Mouse (Mus musculus): ENCODE measurements at regions not wholly inside any gene's neighbourhood (a gene's known extent, or its start where the extent isn't known, plus 50 kb on each side); places are given as distances from the start of the nearest gene placed in this dataset.
"Not testable (repeated sequence)": the region's sequence is repeated elsewhere in the genome, so short reads cannot be mapped to it uniquely, and the experiment has no call there.

DNA sequence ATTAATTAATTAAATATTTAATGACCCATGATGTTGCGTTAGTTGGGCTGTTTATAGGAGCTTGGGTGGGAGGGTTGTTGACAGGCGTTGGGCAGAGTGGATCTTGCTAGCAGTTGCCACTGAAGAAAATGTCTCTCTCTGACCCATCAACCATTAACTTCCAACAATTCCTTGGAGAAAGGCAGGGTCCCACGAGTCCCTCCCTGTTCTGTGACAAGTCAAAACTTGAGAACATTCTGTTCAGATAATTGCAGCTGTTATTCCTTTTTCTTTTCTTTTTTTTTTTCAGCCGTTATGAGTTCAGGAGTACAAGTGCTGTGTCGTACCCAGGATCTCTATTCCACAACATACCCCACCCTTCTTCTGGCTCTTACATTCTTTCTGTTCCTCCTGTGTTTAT, 59.8 kb upstream of the Tnfrsf21 start:
- Histone ChIP-seq H3K9ac (no peak overlapping the region), H3K27ac (replicated peaks) (no peak overlapping the region), H3K4me2 (replicated peaks) (no peak overlapping the region), H3K9me3 (replicated peaks) (no peaks in the 10 kb centered on the region), H3K4me3 (replicated peaks) (no peak overlapping the region), H3K27me3 (no peaks in the 10 kb centered on the region), H3K36me3 (no peaks in the 10 kb centered on the region), H3K4me1 (no peaks in the 10 kb centered on the region)
- WGBS, result 56% methylated on average over 5 of the region's 5 CpGs
- no peak for ATAC-seq (ENCODE audit: insufficient number of reproducible peaks, low FRiP score, low TSS enrichment, low read depth)

DNA sequence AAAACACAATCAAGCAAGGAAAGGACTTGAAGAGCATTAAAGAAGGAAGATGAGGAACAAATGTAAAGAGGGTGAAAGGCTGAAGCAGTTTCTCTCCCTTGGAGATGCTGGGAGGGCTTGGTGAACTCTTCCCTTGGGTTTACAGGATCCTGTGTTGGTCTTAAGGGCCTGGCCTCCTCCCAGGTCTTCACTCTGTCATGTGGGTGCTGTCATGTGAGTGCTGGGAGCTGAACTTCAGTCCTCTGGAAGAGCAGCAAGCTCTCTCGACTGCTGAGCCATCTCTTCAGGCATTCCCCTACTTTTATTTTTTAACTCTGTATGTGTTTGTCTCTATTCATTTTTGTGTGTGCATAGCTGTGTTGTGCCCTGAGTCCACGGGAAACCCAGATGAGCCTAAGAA, 61.6 kb upstream of the Tnfrsf21 start:
- 45% methylated on average over 2 of the region's 2 CpGs for WGBS

DNA sequence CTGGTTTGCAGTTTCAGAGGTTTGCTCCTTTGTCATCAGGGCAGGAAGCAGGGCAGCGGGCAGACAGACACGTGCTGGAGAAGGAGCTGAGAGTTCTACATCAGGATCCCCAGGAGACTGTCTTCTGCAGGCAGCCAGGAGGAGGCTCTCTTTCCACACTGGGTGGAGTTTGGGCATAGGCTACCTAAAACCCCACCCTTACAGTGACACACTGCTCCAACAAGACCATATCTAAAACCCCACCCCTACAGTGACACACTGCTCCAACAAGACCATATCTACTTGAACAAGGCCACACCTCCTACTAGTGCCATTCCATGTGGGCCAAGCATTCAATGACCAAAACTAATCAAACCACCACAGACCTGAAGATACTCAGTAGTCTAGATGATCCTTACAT, 68.0 kb upstream of the Cd2ap start:
- no peaks in the 10 kb centered on the region for H3K36me3 ChIP-seq
- ATAC-seq (ENCODE audit: insufficient number of reproducible peaks, low FRiP score, low TSS enrichment, low read depth), result no peak
- H3K27me3 ChIP-seq, result no peaks in the 10 kb centered on the region
- no peak overlapping the region for H3K4me3 ChIP-seq (replicated peaks)
- H3K4me2 ChIP-seq (replicated peaks), result no peak overlapping the region
- H3K27ac ChIP-seq (replicated peaks), result no peak overlapping the region
- no peaks in the 10 kb centered on the region for H3K9me3 ChIP-seq (replicated peaks)
- no peak overlapping the region for H3K9ac ChIP-seq
- 82% methylated on average over 2 of the region's 2 CpGs for WGBS
- H3K4me1 ChIP-seq, result no peaks in the 10 kb centered on the region

More for the DNA sequence above, 61.6 kb upstream of the Tnfrsf21 start:
- no peaks in the 10 kb centered on the region for H3K9me3 ChIP-seq (replicated peaks)
- ATAC-seq (ENCODE audit: insufficient number of reproducible peaks, low FRiP score, low TSS enrichment, low read depth), result no peak
- no peaks in the 10 kb centered on the region for H3K4me1 ChIP-seq
- no peak overlapping the region for H3K4me2 ChIP-seq (replicated peaks)
- no peaks in the 10 kb centered on the region for H3K27me3 ChIP-seq
- H3K36me3 ChIP-seq, result no peaks in the 10 kb centered on the region
- no peak overlapping the region for H3K27ac ChIP-seq (replicated peaks)
- no peak overlapping the region for H3K9ac ChIP-seq
- no peak overlapping the region for H3K4me3 ChIP-seq (replicated peaks)

DNA sequence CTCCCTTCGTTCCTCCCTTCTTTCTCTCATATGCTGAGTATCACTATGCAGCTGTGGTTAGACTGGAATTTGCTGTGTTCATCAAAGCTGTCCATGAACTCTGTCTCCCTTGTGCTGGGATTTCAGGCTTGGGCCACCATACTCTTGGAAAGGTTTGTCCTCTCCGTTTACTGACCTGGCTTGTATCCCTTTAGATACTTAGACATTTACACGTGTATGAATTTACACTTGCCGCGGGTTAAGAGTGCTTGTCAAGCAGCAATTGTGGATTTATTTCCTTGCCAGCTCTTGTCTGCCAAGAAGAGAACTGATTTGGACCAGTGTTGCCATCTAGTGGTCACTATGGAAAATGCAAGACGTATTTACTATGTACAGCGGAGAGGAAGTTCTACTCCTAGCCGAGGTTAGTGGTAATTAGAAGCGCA, 66.8 kb upstream of the Cd2ap start:
- Histone ChIP-seq H3K4me1 (no peaks in the 10 kb centered on the region), H3K9ac (no peak overlapping the region), H3K9me3 (replicated peaks) (no peaks in the 10 kb centered on the region), H3K27me3 (no peaks in the 10 kb centered on the region), H3K4me2 (replicated peaks) (0 out of 2 replicates have a peak overlapping the region, but pooled peaks have one; percentile 21), H3K4me3 (replicated peaks) (no peak overlapping the region), H3K36me3 (no peaks in the 10 kb centered on the region), H3K27ac (replicated peaks) (no peak overlapping the region)
- ATAC-seq (ENCODE audit: insufficient number of reproducible peaks, low FRiP score, low TSS enrichment, low read depth), result no peak
- WGBS, result 4% methylated on average over 9 of the region's 9 CpGs

DNA sequence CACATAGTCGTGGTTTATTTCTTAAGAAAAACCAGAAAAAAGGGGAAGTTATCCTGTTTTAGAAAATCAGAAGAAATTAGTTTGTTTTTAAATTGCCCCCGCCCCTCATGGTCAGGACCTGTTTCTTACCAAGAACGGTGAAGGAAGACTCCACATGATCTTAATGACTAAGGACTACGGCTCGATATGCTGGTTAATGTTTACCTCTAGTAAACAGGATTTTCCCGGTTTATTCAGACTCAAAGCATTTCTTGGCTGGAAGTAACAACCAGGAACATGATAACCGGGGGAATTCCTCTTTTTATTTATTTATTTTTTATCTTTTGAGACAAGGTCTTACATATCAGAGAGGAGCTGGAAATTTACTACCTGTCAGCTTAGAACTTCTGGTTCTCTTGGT, 63.0 kb upstream of the Cd2ap start:
- 75% methylated on average over 7 of the region's 7 CpGs for WGBS
- Histone ChIP-seq H3K4me3 (replicated peaks) (no peak overlapping the region), H3K9me3 (replicated peaks) (no peaks in the 10 kb centered on the region), H3K27ac (replicated peaks) (no peak overlapping the region), H3K36me3 (no peaks in the 10 kb centered on the region), H3K9ac (no peak overlapping the region), H3K4me2 (replicated peaks) (no peak overlapping the region), H3K4me1 (no peaks in the 10 kb centered on the region), H3K27me3 (no peaks in the 10 kb centered on the region)
- no peak for ATAC-seq (ENCODE audit: insufficient number of reproducible peaks, low FRiP score, low TSS enrichment, low read depth)

DNA sequence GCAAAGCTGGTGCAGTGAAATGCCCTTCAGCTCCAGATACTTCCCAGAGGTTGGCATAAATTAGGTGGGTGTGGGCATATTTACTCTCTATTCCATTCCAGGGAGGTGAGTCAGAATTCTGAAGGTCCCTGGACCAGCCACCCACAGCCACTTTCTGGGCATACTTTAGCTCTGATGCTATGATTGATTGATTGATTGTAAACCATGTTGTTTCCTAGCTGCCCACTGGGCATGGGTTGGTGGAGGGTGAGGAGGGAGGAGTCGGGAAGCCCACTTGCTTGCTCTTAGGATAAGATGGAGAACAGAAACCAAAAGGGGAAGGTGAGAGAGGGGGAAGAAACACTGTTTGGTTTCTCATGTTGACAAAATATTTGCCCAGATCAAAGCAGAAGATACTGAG, 62.1 kb upstream of the Cd2ap start:
- Histone ChIP-seq H3K27ac (replicated peaks) (no peak overlapping the region), H3K4me1 (no peaks in the 10 kb centered on the region), H3K4me3 (replicated peaks) (no peak overlapping the region), H3K4me2 (replicated peaks) (no peak overlapping the region), H3K27me3 (no peaks in the 10 kb centered on the region), H3K9me3 (replicated peaks) (no peaks in the 10 kb centered on the region), H3K36me3 (no peaks in the 10 kb centered on the region), H3K9ac (no peak overlapping the region)
- WGBS, result 52% methylated on average over 1 of the region's 1 CpGs
- no peak for ATAC-seq (ENCODE audit: insufficient number of reproducible peaks, low FRiP score, low TSS enrichment, low read depth)

DNA sequence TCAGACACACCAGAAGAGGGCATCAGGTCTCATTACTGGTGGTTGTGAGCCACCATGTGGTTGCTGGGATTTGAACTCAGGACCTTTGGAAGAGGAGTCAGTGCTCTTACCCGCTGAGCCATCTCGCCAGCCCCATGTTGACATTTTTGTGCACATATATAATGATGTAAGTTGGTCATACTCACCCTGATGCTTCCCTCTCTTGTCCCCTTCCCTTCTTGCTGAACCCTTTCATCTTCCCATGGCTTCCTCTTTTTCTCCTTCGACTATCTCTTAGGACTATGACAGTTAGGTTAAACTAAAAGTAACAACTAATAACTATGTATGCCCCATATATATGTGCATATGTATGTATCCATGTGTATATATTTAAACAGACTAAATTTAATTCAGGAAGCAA, 61.0 kb upstream of the Cd2ap start:
- H3K9me3 ChIP-seq (replicated peaks); ATAC-seq (ENCODE audit: insufficient number of reproducible peaks, low FRiP score, low TSS enrichment, low read depth); H3K4me2 ChIP-seq (replicated peaks); H3K4me3 ChIP-seq (replicated peaks); H3K36me3 ChIP-seq; H3K4me1 ChIP-seq; H3K27me3 ChIP-seq; H3K9ac ChIP-seq; H3K27ac ChIP-seq (replicated peaks): not testable (repeated sequence)
- 89% methylated on average over 3 of the region's 3 CpGs for WGBS

DNA sequence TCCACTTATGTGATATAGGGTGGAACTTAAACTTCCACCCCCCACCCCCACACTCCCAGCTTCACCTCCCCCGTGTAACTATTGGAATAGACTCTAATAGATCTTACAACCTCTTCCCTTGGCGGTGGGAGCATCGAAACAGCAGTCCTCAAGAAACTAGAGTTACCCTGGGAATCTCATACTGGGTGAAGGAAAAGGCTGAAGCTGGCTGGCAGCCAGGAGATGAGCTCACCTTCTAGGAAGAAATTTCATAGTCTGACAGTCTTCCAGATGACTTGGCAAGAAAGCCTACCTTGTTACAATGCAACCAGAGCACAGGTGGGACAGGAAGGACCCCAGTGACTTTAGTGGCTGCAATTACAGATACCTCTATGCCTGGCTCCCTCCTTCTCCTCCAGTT, 57.6 kb upstream of the Cd2ap start:
- Histone ChIP-seq H3K36me3 (no peaks in the 10 kb centered on the region), H3K9ac (no peak overlapping the region), H3K4me3 (replicated peaks) (no peak overlapping the region), H3K4me1 (no peaks in the 10 kb centered on the region), H3K4me2 (replicated peaks) (no peak overlapping the region), H3K27me3 (no peaks in the 10 kb centered on the region), H3K27ac (replicated peaks) (peak overlapping the region; percentile 19; the same call in 1 of the 2 replicates), H3K9me3 (replicated peaks) (no peaks in the 10 kb centered on the region)
- WGBS, result 34% methylated on average over 3 of the region's 3 CpGs
- no peak for ATAC-seq (ENCODE audit: insufficient number of reproducible peaks, low FRiP score, low TSS enrichment, low read depth)

DNA sequence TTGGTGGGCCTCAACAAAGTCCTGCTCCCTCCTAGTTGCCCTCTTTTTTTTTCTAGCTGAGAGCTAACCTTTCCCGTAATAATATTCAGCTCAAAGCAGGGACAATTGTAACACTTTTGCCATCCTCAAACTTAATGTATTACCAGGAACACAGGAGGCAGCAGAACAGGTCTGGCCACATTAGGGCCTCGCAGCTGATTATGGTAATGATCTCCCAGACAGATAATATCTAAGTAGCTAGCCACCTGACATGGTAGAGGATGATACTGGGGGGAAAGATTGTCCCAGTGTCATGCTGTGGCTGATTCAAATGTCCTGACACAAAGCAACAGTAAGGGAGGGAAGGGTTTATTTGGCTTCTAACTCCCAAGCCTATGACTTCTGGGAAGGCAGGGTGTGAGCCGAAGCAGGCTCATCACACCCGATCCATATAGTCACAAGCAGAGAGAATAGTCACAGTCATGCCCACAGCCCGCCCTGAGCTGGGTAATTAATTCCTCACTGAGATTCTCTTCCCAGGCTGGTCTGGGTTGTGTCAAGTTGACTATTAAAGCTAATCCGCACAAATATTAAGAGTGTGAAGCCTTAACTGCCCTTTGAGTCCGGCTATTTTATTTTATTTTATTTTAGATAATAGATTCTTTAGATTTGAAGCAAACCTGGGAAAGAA, 57.0 kb upstream of the Cd2ap start:
- no peak overlapping the region for H3K4me2 ChIP-seq (replicated peaks)
- ATAC-seq (ENCODE audit: insufficient number of reproducible peaks, low FRiP score, low TSS enrichment, low read depth), result no peak
- H3K27me3 ChIP-seq, result no peaks in the 10 kb centered on the region
- 61% methylated on average over 7 of the region's 7 CpGs for WGBS
- no peak overlapping the region for H3K9ac ChIP-seq
- H3K4me3 ChIP-seq (replicated peaks), result no peak overlapping the region
- peak overlapping the region; percentile 19; the same call in 1 of the 2 replicates for H3K27ac ChIP-seq (replicated peaks)
- H3K9me3 ChIP-seq (replicated peaks), result no peaks in the 10 kb centered on the region
- H3K4me1 ChIP-seq, result no peaks in the 10 kb centered on the region
- no peaks in the 10 kb centered on the region for H3K36me3 ChIP-seq

DNA sequence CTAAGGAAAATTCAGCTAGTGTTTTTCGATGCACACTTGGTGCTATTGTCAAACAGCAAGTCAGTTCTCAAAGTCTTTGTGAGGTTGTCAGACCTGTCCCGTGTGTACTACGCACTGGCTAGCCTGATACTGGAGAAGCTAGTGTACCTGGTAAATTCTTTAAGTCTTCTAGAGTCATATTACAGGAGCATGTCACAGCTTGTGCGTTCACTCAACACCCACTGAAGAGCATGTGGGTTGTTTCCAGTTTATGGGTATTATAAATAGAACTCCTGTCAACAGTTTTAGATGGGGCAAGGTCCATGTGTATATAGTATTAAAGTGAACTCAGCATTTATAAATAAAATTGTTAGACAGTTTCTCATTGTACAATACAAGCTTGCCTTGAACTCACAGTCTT, 50.9 kb upstream of the Cd2ap start:
- H3K4me2 ChIP-seq (replicated peaks), result no peak overlapping the region
- H3K4me3 ChIP-seq (replicated peaks), result no peak overlapping the region
- H3K9ac ChIP-seq, result no peak overlapping the region
- no peaks in the 10 kb centered on the region for H3K27me3 ChIP-seq
- WGBS, result 67% methylated on average over 4 of the region's 4 CpGs
- ATAC-seq (ENCODE audit: insufficient number of reproducible peaks, low FRiP score, low TSS enrichment, low read depth), result no peak
- H3K4me1 ChIP-seq, result no peaks in the 10 kb centered on the region
- H3K27ac ChIP-seq (replicated peaks), result 0 out of 2 replicates have a peak overlapping the region, but pooled peaks have one; percentile 18
- no peaks in the 10 kb centered on the region for H3K36me3 ChIP-seq
- H3K9me3 ChIP-seq (replicated peaks), result no peaks in the 10 kb centered on the region

Data from embryonic facial prominence, embryonic 15.5 days (tissue).